Mouse (Mus musculus): ENCODE measurements around the gene Gm10330. TPM values are rescaled to one million over a fixed set of nuclear protein-coding genes. Genes with fewer than 3 reads are reported as not detected.
"Not testable (repeated sequence)": the region's sequence is repeated elsewhere in the genome, so short reads cannot be mapped to it uniquely, and the experiment has no call there.

The Gm10330 gene
- 0.33 and 0.66 TPM in 2 replicates for polyA plus RNA-seq (2015; fragmentation: Nextera tagmentation; extraction: Ambion mirVana)

GRCm38 (mm10) chr12:23780165-23780564, at the start of gene Gm10330:
Gene Gm10330 (minus strand): TSS chr12:23780265.
- not testable (repeated sequence) for H3K4me3 ChIP-seq; H3K27me3 ChIP-seq; H3K27ac ChIP-seq (replicated peaks); H3K9me3 ChIP-seq; H3K9ac ChIP-seq; ATAC-seq (ENCODE audit: low read depth); H3K4me2 ChIP-seq; H3K36me3 ChIP-seq; H3K4me1 ChIP-seq (replicated peaks)
- 94% methylated on average over 1 of the region's 1 CpGs for whole genome bisulfite sequencing

GRCm38 (mm10) chr12:23800776-23801175, 20.7 kb upstream of the Gm10330 start:
- H3K9me3 ChIP-seq; H3K27me3 ChIP-seq; H3K36me3 ChIP-seq; ATAC-seq (ENCODE audit: low read depth); H3K27ac ChIP-seq (replicated peaks); H3K9ac ChIP-seq; H3K4me1 ChIP-seq (replicated peaks): not testable (repeated sequence)
- Histone ChIP-seq H3K4me2 (peak overlapping the region; percentile 9; the same call in 1 of the 2 replicates), H3K4me3 (peak overlapping the region; percentile 19)
- WGBS: 16% methylated on average over 39 of the region's 43 CpGs

GRCm38 (mm10) chr12:23800366-23800765, 20.3 kb upstream of the Gm10330 start:
- H3K9me3 ChIP-seq; H3K27ac ChIP-seq (replicated peaks); H3K4me1 ChIP-seq (replicated peaks); ATAC-seq (ENCODE audit: low read depth); H3K36me3 ChIP-seq; H3K27me3 ChIP-seq; H3K9ac ChIP-seq: not testable (repeated sequence)
- peak overlapping the region; percentile 19 for H3K4me3 ChIP-seq
- H3K4me2 ChIP-seq: peak overlapping the region; percentile 9; the same call in 1 of the 2 replicates
- WGBS: 13% methylated on average over 28 of the region's 48 CpGs
